Comparison of ENCODE assay signal across 8 mouse cellular contexts in genomic region chr3:108840716-108841054, GRCm38 (mm10). TPM values are rescaled to one million over a fixed set of nuclear protein-coding genes. Genes with fewer than 3 reads are reported as not detected.
DNase-seq lines count a peak whose midpoint lies in the region; ATAC-seq lines count a peak whose summit lies in the region.

No protein-coding gene starts in this region.

- peak overlapping the region; percentile 67; the same call in 1 of the 2 replicates for H3K4me3 ChIP-seq in kidney, embryonic 15.5 days (replicated peaks)
- peak overlapping the region; percentile 88 for H3K4me3 ChIP-seq in erythroblast, embryonic 14.5 days (replicated peaks)
- no peak overlapping the region; the same call in 1 of the 2 replicates for H3K4me3 ChIP-seq in limb, embryonic 11.5 days (ENCODE audit: low read depth, low read length)
- peak overlapping the region; percentile 74; the same call in 1 of the 2 replicates for H3K4me3 ChIP-seq in neural tube, embryonic 12.5 days

- DNase-seq in kidney, postnatal 4 days = no peak
- DNase-seq in limb, embryonic 11.5 days (ENCODE audit: low spot score) = no peak
- DNase-seq in left cerebral cortex, adult 8-10 months (ENCODE audit: low spot score in 2 of 2) = no peak
- no peak for DNase-seq in testis, postnatal 14 days (ENCODE audit: low spot score)
- DNase-seq in urinary bladder, postnatal 25 days (ENCODE audit: low spot score) = no peak

- H3K9ac ChIP-seq in kidney, embryonic 15.5 days = no peak overlapping the region
- H3K9ac ChIP-seq in limb, embryonic 11.5 days (ENCODE audit: low read length) = no peak overlapping the region
- no peak overlapping the region for H3K9ac ChIP-seq in neural tube, embryonic 12.5 days

- H3K36me3 ChIP-seq in kidney, embryonic 15.5 days = peaks cover 10% of the 10 kb centered on the region; the same call in 1 of the 2 replicates
- H3K36me3 ChIP-seq in erythroblast, embryonic 14.5 days (ENCODE audit: control insufficient read depth) = peaks cover 10% of the 10 kb centered on the region
- H3K36me3 ChIP-seq in limb, embryonic 11.5 days (ENCODE audit: control insufficient read depth, insufficient read depth, low read length) = no peaks in the 10 kb centered on the region
- H3K36me3 ChIP-seq in neural tube, embryonic 12.5 days = no peaks in the 10 kb centered on the region

- ATAC-seq in kidney, embryonic 15.5 days (replicated peaks; ENCODE audit: low FRiP score) = no peak
- ATAC-seq in limb, embryonic 11.5 days (ENCODE audit: insufficient number of reproducible peaks, low FRiP score, low TSS enrichment, low read depth) = peak; percentile 65
- ATAC-seq in neural tube, embryonic 12.5 days (ENCODE audit: low FRiP score, low read depth) = peak; percentile 67

- WGBS in kidney, embryonic 15.5 days = 61% methylated on average over 4 of the region's 4 CpGs
- WGBS in limb, embryonic 11.5 days = 54% methylated on average over 4 of the region's 4 CpGs
- 56% methylated on average over 4 of the region's 4 CpGs for WGBS in neural tube, embryonic 12.5 days

- H3K27me3 ChIP-seq in kidney, embryonic 15.5 days = no peaks in the 10 kb centered on the region
- peaks cover 9% of the 10 kb centered on the region for H3K27me3 ChIP-seq in erythroblast, embryonic 14.5 days (ENCODE audit: control insufficient read depth)
- H3K27me3 ChIP-seq in limb, embryonic 11.5 days (ENCODE audit: control insufficient read depth, insufficient read depth, low read length) = no peaks in the 10 kb centered on the region
- no peaks in the 10 kb centered on the region for H3K27me3 ChIP-seq in neural tube, embryonic 12.5 days (replicated peaks)

- H3K27ac ChIP-seq in kidney, embryonic 15.5 days = no peak overlapping the region
- H3K27ac ChIP-seq in limb, embryonic 11.5 days (replicated peaks; ENCODE audit: low read depth, low read length) = no peak overlapping the region
- H3K27ac ChIP-seq in neural tube, embryonic 12.5 days = no peak overlapping the region

- H3K9me3 ChIP-seq in kidney, embryonic 15.5 days (replicated peaks) = no peaks in the 10 kb centered on the region
- H3K9me3 ChIP-seq in erythroblast, embryonic 14.5 days (ENCODE audit: control insufficient read depth, low read length) = no peaks in the 10 kb centered on the region
- H3K9me3 ChIP-seq in limb, embryonic 11.5 days (ENCODE audit: control insufficient read depth, low read length) = no peaks in the 10 kb centered on the region
- H3K9me3 ChIP-seq in neural tube, embryonic 12.5 days = no peaks in the 10 kb centered on the region

- H3K4me1 ChIP-seq in kidney, embryonic 15.5 days = peaks cover 13% of the 10 kb centered on the region
- H3K4me1 ChIP-seq in erythroblast, embryonic 14.5 days (ENCODE audit: control insufficient read depth) = peaks cover 34% of the 10 kb centered on the region
- H3K4me1 ChIP-seq in limb, embryonic 11.5 days (ENCODE audit: control insufficient read depth, insufficient read depth, low read length) = peaks cover 4% of the 10 kb centered on the region; the same call in 1 of the 2 replicates
- H3K4me1 ChIP-seq in neural tube, embryonic 12.5 days = peaks cover 3% of the 10 kb centered on the region; the same call in 1 of the 2 replicates

- no peak overlapping the region; the same call in 1 of the 2 replicates for H3K4me2 ChIP-seq in kidney, embryonic 15.5 days
- no peak overlapping the region for H3K4me2 ChIP-seq in limb, embryonic 11.5 days (ENCODE audit: low read depth, severe bottlenecking)
- peak overlapping the region; percentile 60 for H3K4me2 ChIP-seq in neural tube, embryonic 12.5 days (replicated peaks)

RNA-seq across cellular contexts. Expression of gene Stxbp3, which starts 0.4 kb away (rescaled TPM):
- polyA plus RNA-seq in kidney, embryonic 15.5 days (2015; fragmentation: Nextera tagmentation; extraction: Ambion mirVana) = 34.9 and 35.6 TPM in 2 replicates
- 0.14 and 0.74 TPM in 2 replicates for polyA plus RNA-seq in erythroblast, embryonic 14.5 days (2012)
- polyA plus RNA-seq in limb, embryonic 11.5 days (2014; fragmentation: Nextera tagmentation; extraction: Ambion mirVana) = 26.0 and 27.0 TPM in 2 replicates
- polyA plus RNA-seq in neural tube, embryonic 12.5 days (2016; fragmentation: Nextera tagmentation; extraction: Ambion mirVana) = 21.0 and 21.4 TPM in 2 replicates
- total RNA-seq in left cerebral cortex, adult 8-10 months (2022) = 10 to 100 TPM; 25.3 to 32.4 (median 28.7) TPM

RNA-seq across cellular contexts. Expression of gene Fndc7, which starts 49.1 kb away (rescaled TPM):
- 0.10 TPM in 1 of 2 replicates, not detected in the other for polyA plus RNA-seq in kidney, embryonic 15.5 days (2015; fragmentation: Nextera tagmentation; extraction: Ambion mirVana)
- polyA plus RNA-seq in erythroblast, embryonic 14.5 days (2012) = 0.01 TPM in 1 of 2 replicates, not detected in the other
- polyA plus RNA-seq in limb, embryonic 11.5 days (2014; fragmentation: Nextera tagmentation; extraction: Ambion mirVana) = 0.18 TPM in 1 of 2 replicates, not detected in the other
- polyA plus RNA-seq in neural tube, embryonic 12.5 days (2016; fragmentation: Nextera tagmentation; extraction: Ambion mirVana) = 0.05 TPM in 1 of 2 replicates, not detected in the other
- under 1 TPM; 0.11 to 0.35 (median 0.14) TPM for total RNA-seq in left cerebral cortex, adult 8-10 months (2022)

Comparison
In these comparisons a context has a peak if more than half of its experiments do, and no peak if none do; other contexts are left out.
1. RNA of gene Stxbp3, which starts 0.4 kb away (polyA plus RNA-seq): 34.9 to 35.6 TPM in kidney, embryonic 15.5 days, 26.0 to 27.0 TPM in limb, embryonic 11.5 days and 21.0 to 21.4 TPM in neural tube, embryonic 12.5 days; 0.14 to 0.74 TPM in erythroblast, embryonic 14.5 days; every median in the first group is over 10 times any median in the second.